Mouse (Mus musculus) adrenal gland, adult 18-20 months (tissue): ENCODE measurements around the gene Thrsp. TPM values are rescaled to one million over a fixed set of nuclear protein-coding genes. Genes with fewer than 3 reads are reported as not detected.
A peak's percentile ranks its signal among the peaks of the same experiment; 100 is the strongest.

Source experiments
- DNase-seq, 2 experiments: peaks; one replicate each; pipeline ENCODE4 v3.0.0; 2021 to 2022; ENCODE audit warnings: low spot score in 2 of 2
- total RNA-seq, 2 experiments: library from RNA; stranded (reverse); gene quantifications; 1 replicate in 1 of 2; 2 replicates in 1 of 2; pipeline ENCODE4 v1.2.3; 2021

The Thrsp gene
- total RNA-seq, 2 experiments from 2014 or later, result 976 to 2,135 TPM

GRCm38 (mm10) chr7:97419163-97419562 is 1.6 kb upstream of the Thrsp start:
- DNase-seq, result no peak

- peak; percentile 40 to 43 for DNase-seq
Observed at GRCm38 (mm10) chr7:97418717-97419116, 1.2 kb upstream of the Thrsp start.

DNA sequence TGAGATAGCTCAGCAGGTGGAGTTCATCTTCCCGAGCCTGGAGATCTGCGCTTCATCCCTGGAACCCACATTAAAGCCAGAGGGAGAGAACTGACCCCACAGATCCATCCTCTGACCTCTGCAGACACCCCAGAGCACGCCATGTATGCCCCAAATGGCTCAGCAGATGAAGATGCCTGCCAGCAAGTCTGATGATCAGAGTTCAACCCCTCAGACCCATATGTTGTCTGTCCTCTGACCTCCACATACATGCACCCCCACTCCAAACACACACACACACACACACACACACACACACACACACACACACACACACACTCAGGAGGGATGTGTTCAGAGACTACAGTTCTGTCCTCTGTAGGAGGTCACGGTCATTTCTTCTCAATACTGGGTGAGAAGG is 1.1 kb downstream of the Thrsp start:
- no peak for DNase-seq

GRCm38 (mm10) chr7:97414915-97415687 is 2.4 kb downstream of the Thrsp start:
- no peak for DNase-seq

DNA sequence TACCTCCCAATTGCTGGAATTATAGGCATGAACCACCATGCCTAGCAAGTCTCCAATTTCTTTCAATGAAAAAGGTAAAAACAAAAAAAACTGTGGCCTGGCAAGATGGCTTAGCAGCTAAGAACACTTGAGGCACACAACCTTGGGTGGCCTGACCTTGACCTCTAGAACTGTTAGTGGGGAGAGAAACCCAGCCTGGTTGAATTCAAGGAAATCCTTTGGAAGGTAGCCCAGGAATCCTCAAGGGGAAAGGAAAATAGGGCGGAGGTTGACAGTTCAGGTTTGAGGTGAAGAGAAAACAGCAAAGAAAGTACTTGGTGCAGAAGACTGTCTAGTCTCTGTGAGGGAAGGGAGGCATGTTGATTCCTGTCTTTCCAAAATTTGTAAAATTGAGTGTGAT is 3.1 kb downstream of the Thrsp start:
- no peak for DNase-seq

DNA sequence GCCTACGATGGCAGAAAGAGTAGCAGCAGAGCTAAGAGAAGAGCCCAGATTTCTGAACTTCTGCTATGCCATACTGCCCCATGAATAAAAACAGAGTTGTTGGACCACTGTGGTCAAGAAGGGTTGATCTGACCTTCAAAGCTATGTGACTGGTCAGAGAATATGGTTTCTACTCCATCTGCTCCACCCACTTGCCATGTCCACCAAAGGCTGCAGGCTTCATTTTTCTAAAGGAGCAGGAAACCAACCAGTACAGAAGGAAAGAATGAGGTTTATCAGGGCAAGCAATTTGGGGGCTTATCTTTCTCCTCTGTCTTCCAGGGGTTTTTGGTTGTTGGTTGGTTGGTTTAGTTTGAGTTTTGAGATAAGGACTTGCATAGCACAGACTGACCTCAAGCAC is 3.5 kb downstream of the Thrsp start:
- DNase-seq, result no peak

DNA sequence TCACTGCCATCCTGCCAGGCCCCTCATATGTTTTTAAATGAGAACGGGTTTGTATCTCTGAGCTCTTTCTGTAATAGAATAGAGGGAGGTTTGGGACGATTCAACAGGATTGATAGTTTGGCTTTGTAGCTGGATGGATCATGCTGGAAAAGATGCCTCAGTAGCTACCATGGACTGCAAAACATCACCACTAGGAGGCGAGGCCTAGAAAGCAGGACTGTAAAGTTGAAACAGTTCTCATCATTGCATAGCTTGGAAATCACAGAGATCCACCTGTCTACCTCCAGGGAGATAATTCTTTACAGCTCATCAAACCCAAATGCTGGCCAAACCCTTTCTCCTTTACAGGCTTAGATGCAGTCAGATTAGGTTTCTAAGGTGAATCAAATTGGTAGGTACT is 6.0 kb downstream of the Thrsp start:
- DNase-seq, result no peak

DNA sequence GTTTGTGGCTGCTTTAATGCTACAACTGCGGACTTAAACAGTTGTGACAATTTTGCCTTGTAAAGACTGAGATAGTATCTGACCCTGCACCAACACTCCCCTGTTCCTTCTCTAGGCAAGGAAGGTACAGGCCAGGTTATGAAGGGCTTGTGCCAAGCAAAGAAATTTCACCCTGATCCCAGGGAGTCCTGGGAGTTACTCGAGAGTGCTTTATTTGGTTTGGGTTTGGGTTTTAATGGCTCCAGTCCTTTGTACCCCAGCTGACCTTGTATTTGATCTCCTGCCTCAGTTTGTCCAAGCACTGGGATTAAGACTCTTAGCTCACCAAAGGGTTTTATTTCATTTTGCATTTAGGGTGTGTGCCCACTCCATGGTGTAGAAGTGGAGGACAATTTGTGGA is 6.4 kb downstream of the Thrsp start:
- no peak for DNase-seq

GRCm38 (mm10) chr7:97407145-97407544 is 10.4 kb downstream of the Thrsp start:
- DNase-seq, result no peak

DNA sequence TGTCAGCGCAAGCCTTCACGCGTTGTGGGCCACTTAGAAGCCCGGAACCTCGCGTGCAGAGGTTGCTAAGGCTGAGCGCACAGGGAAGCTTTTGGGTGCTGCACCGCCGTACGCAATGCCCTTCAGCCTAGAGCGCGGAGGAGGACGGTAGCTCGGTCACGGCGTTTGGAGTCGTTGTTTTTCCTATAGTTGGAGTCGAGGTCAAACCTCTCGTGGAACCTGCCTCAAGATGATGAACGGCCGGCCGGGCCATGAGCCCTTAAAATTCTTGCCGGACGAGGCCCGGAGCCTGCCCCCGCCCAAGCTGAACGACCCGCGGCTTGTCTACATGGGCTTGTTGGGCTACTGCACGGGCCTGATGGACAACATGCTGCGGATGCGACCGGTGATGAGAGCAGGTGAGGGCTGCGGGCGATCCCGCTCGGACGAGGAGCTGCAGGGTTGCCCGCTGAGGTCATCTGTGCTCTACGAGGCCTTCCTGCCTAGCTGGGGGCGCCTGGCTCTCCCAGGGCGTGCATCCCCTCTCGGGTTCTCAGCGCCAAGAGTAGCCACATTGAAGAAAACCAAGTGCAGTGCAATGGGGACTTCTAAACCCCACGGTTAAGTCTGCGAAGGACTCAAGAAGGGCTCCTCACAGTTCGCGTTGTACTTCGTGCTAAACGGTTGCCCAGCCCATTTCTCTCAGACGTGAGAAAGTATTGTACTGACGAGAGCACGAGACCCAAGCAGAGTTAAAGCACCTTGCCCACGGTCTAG is 17.4 kb downstream of the Thrsp start, which contains the start of gene Ndufc2:
Ndufc2 (plus strand) TSS at position 44 of the 756 bp plus-strand sequence.
- DNase-seq, result peak; percentile 70 to 74

GRCm38 (mm10) chr7:97398943-97399342 is 18.6 kb downstream of the Thrsp start:
- no peak for DNase-seq

- DNase-seq, result no peak
Observed at GRCm38 (mm10) chr7:97394375-97394774, 23.2 kb downstream of the Thrsp start.

GRCm38 (mm10) chr7:97392079-97392445 is 25.5 kb downstream of the Thrsp start:
- peak in 1 of 2 experiments; percentile 7 for DNase-seq

- DNase-seq, result peak in 1 of 2 experiments; percentile 13
Observed at GRCm38 (mm10) chr7:97391293-97392078, 26.0 kb downstream of the Thrsp start.

GRCm38 (mm10) chr7:97388541-97388940 is 29.0 kb downstream of the Thrsp start:
- DNase-seq, result no peak

- no peak for DNase-seq
Observed at GRCm38 (mm10) chr7:97387561-97388147, 29.9 kb downstream of the Thrsp start.

DNA sequence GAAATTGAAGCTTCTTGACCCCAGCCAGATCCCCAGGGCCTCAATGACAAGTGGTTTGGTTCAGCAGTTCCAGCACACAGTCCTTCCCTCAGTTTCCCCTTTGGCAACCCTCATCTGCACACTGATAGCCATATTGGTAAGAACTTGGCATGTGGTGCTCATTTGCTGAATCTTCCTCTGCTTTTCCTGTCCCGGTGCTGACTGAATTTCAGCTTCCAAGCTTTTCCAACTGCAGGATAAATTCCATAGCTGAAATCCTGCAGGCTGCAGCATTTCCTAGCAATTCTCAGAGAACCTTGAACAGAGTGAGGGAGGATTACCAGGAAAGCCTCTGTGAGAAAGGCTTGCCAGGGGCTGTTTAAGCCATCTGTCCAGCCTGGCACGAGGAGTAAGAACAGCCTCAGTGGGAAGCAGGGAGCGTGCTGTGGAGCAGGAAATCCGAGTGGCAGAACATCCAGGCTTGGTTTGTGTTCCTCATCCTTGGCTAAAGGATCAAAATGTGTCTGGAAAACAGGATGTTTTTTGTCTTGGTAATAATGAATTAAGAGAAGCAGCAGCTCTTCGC is 30.6 kb downstream of the Thrsp start:
- DNase-seq, result no peak

- DNase-seq, result peak in 1 of 2 experiments; percentile 14
Observed at GRCm38 (mm10) chr7:97386106-97386805, 31.3 kb downstream of the Thrsp start.

- DNase-seq, result no peak
Observed at GRCm38 (mm10) chr7:97383496-97384132, 33.9 kb downstream of the Thrsp start.

- no peak for DNase-seq
Observed at GRCm38 (mm10) chr7:97382661-97383060, 34.9 kb downstream of the Thrsp start.
